Mouse (Mus musculus) heart, embryonic 11.5 days (tissue): ENCODE data around the gene Bptf. TPM values are rescaled to one million over a fixed set of nuclear protein-coding genes. Genes with fewer than 3 reads are reported as not detected.
"Not testable (repeated sequence)": the region's sequence is repeated elsewhere in the genome, so short reads cannot be mapped to it uniquely, and the experiment has no call there.

Experiments
- ATAC-seq: fragments of 200-750 bp; cut with Nextera tagmentation; replicated peaks from 2 replicates; pipeline ENCODE4 v1.8.0; 2017; ENCODE audit warnings: moderate library complexity; ENCODE audit not compliant: insufficient number of reproducible peaks, low FRiP score, low TSS enrichment
- H3K27ac ChIP-seq: fragments of 300-500 bp; sonication (generic); 2 replicates; pipeline ENCODE4 v1.5.1; 2014; ENCODE audit warnings: mild to moderate bottlenecking, low read depth, low read length
- H3K27me3 ChIP-seq: fragments of 300-500 bp; sonication (generic); 2 replicates; pipeline ENCODE4 v1.6.1; 2014; ENCODE audit warnings: mild to moderate bottlenecking, low read length, mixed read lengths; ENCODE audit not compliant: control insufficient read depth, insufficient read depth
- H3K36me3 ChIP-seq: fragments of 300-500 bp; sonication (generic); 2 replicates; pipeline ENCODE4 v1.6.1; 2014; ENCODE audit warnings: mild to moderate bottlenecking, low read length, moderate library complexity, mixed read lengths; ENCODE audit not compliant: control insufficient read depth, insufficient read depth
- H3K4me1 ChIP-seq: fragments of 300-500 bp; sonication (generic); 2 replicates; pipeline ENCODE4 v1.6.1; 2014; ENCODE audit warnings: low read length; ENCODE audit not compliant: control insufficient read depth, insufficient read depth
- H3K4me2 ChIP-seq: fragments of 300-500 bp; sonication (generic); 2 replicates; pipeline ENCODE4 v1.6.1; 2014; ENCODE audit warnings: mild to moderate bottlenecking, moderate library complexity
- H3K4me3 ChIP-seq: fragments of 300-500 bp; sonication (generic); 2 replicates; pipeline ENCODE4 v1.5.1; 2014; ENCODE audit warnings: low read depth, low read length
- H3K9ac ChIP-seq: fragments of 300-500 bp; sonication (generic); 2 replicates; pipeline ENCODE4 v1.6.1; 2014; ENCODE audit warnings: mild to moderate bottlenecking, low read depth, low read length, moderate library complexity
- H3K9me3 ChIP-seq: fragments of 300-500 bp; sonication (generic); replicated peaks from 2 replicates; pipeline ENCODE4 v1.6.1; 2016; ENCODE audit warnings: low read length; ENCODE audit not compliant: control insufficient read depth
- WGBS: fragments of 180-500 bp; shearing (Covaris S2); extraction: QIAGEN DNeasy Blood & Tissue Kit; methylation state at CpG from one replicate; pipeline ENCODE4 v1.1.7; 2014; ENCODE audit not compliant: insufficient replicate concordance; 5-methylcytosine and 5-hydroxymethylcytosine counted together
- polyA plus RNA-seq: library from polyadenylated mRNA; unstranded; fragments of >200 nt; fragmentation: Nextera tagmentation; extraction: Ambion mirVana; gene quantifications from 2 replicates; pipeline ENCODE4 v1.2.1, GENCODE M21; 2014

The Bptf gene
- polyA plus RNA-seq, 1 experiment from 2014 or later, result 26.5 TPM

GRCm38 (mm10) chr11:107001760-107002675 is 129.9 kb downstream of the Bptf start:
- H3K27me3 ChIP-seq, result no peaks in the 10 kb centered on the region
- no peaks in the 10 kb centered on the region for H3K36me3 ChIP-seq
- H3K9me3 ChIP-seq, result no peaks in the 10 kb centered on the region
- H3K4me1 ChIP-seq, result 0 out of 2 replicates have a peak, but pooled peaks cover 3% of the 10 kb centered on the region
- H3K4me3 ChIP-seq, result no peak overlapping the region
- no peak overlapping the region for H3K9ac ChIP-seq
- WGBS, result 54% methylated on average over 7 of the region's 8 CpGs
- H3K27ac ChIP-seq, result no peak overlapping the region
- H3K4me2 ChIP-seq, result no peak overlapping the region
- ATAC-seq, result no peak

- H3K27me3 ChIP-seq, result no peaks in the 10 kb centered on the region
- ATAC-seq, result no peak
- peak overlapping the region; percentile 98 for H3K4me3 ChIP-seq
- peak overlapping the region; percentile 71 for H3K4me2 ChIP-seq
- 0 out of 2 replicates have a peak, but pooled peaks cover 3% of the 10 kb centered on the region for H3K4me1 ChIP-seq
- no peaks in the 10 kb centered on the region for H3K9me3 ChIP-seq
- H3K36me3 ChIP-seq, result peaks cover 6% of the 10 kb centered on the region
- 74% methylated on average over 9 of the region's 9 CpGs for WGBS
- H3K27ac ChIP-seq, result peak overlapping the region; percentile 71; the same call in 1 of the 2 replicates
- H3K9ac ChIP-seq, result peak overlapping the region; percentile 72
Measured at GRCm38 (mm10) chr11:106999949-107000513, 131.9 kb downstream of the Bptf start.

GRCm38 (mm10) chr11:106999151-106999948 is 132.6 kb downstream of the Bptf start, which contains the start of gene Kpna2:
TSS of gene Kpna2 (minus strand) at chr11:106999541.
- Histone ChIP-seq H3K36me3 (peaks cover 10% of the 10 kb centered on the region), H3K9ac (peak within 1 kb of the TSS; percentile 98), H3K4me2 (peak within 1 kb of the TSS; percentile 74), H3K27ac (peak within 1 kb of the TSS; percentile 93), H3K4me1 (peaks cover 7% of the 10 kb centered on the region), H3K27me3 (no peaks in the 10 kb centered on the region), H3K9me3 (no peaks in the 10 kb centered on the region), H3K4me3 (peak within 1 kb of the TSS; percentile 98)
- under 1% methylated on average over 49 of the region's 62 CpGs for whole genome bisulfite sequencing
- ATAC-seq, result peak; percentile 87

- Histone ChIP-seq H3K27ac (peak overlapping the region; percentile 93), H3K9me3 (no peaks in the 10 kb centered on the region), H3K4me1 (peaks cover 11% of the 10 kb centered on the region), H3K27me3 (no peaks in the 10 kb centered on the region), H3K4me3 (peak overlapping the region; percentile 98), H3K36me3 (peaks cover 15% of the 10 kb centered on the region), H3K9ac (peak overlapping the region; percentile 98), H3K4me2 (peak overlapping the region; percentile 74)
- WGBS, result 0% methylated on average over 26 of the region's 26 CpGs
- peak; percentile 44 for ATAC-seq
Measured at GRCm38 (mm10) chr11:106998651-106999150, 133.2 kb downstream of the Bptf start.

- Histone ChIP-seq H3K9me3 (no peaks in the 10 kb centered on the region), H3K36me3 (peaks cover 15% of the 10 kb centered on the region), H3K27me3 (no peaks in the 10 kb centered on the region), H3K27ac (no peak overlapping the region), H3K4me3 (peak overlapping the region; percentile 98), H3K4me1 (peaks cover 11% of the 10 kb centered on the region), H3K9ac (peak overlapping the region; percentile 98; the same call in 1 of the 2 replicates), H3K4me2 (peak overlapping the region; percentile 74)
- no peak for ATAC-seq
- WGBS, result 18% methylated on average over 5 of the region's 5 CpGs
Measured at GRCm38 (mm10) chr11:106997976-106998375, 134.0 kb downstream of the Bptf start.

GRCm38 (mm10) chr11:106996492-106996891 is 135.4 kb downstream of the Bptf start:
- not testable (repeated sequence) for ATAC-seq, H3K27ac ChIP-seq, H3K9me3 ChIP-seq, H3K9ac ChIP-seq, H3K4me2 ChIP-seq, H3K27me3 ChIP-seq, H3K4me3 ChIP-seq
- peaks cover 17% of the 10 kb centered on the region for H3K36me3 ChIP-seq
- 86% methylated on average over 7 of the region's 7 CpGs for WGBS
- peaks cover 11% of the 10 kb centered on the region for H3K4me1 ChIP-seq

- H3K4me1 ChIP-seq, result peaks cover 11% of the 10 kb centered on the region
- no peaks in the 10 kb centered on the region for H3K9me3 ChIP-seq
- no peaks in the 10 kb centered on the region for H3K27me3 ChIP-seq
- no peak for ATAC-seq
- H3K4me3 ChIP-seq, result no peak overlapping the region
- H3K4me2 ChIP-seq, result 0 out of 2 replicates have a peak overlapping the region, but pooled peaks have one; percentile 4
- peaks cover 31% of the 10 kb centered on the region for H3K36me3 ChIP-seq
- 34% methylated on average over 3 of the region's 3 CpGs for WGBS
- no peak overlapping the region for H3K9ac ChIP-seq
- H3K27ac ChIP-seq, result 0 out of 2 replicates have a peak overlapping the region, but pooled peaks have one; percentile 12
Measured at GRCm38 (mm10) chr11:106994246-106995085, 137.5 kb downstream of the Bptf start.
